Mouse (Mus musculus): ENCODE data around the gene Jakmip3. TPM values are rescaled to one million over a fixed set of nuclear protein-coding genes. Genes with fewer than 3 reads are reported as not detected.
A peak's percentile ranks its signal among the peaks of the same experiment; 100 is the strongest.

Gene Jakmip3
- total RNA-seq, 2 experiments from 2014 or later, result 42.1 to 42.6 TPM

DNA sequence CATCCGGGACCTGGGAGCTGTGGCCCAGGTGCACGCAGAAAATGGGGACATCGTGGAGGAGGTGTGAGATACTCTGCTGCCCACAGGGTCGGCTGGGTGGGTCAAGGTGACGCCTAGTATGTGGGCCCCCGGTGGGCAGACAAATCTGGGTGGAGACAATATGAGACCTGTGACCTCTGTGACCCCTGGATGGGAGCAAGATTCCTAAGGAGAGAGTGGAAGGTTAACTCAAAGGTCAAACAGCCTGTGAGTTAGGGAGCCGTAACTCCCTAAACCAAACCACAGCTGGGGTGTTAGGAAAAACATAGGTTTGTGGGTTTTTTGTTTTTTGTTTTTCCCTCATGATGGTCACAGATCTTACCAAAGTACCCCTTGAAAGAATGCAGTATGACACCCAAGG lies 153.3 kb downstream of the Jakmip3 start:
- intact Hi-C loops (cut with DNase I), result no loop called here
- DNase-seq, result no peak

DNA sequence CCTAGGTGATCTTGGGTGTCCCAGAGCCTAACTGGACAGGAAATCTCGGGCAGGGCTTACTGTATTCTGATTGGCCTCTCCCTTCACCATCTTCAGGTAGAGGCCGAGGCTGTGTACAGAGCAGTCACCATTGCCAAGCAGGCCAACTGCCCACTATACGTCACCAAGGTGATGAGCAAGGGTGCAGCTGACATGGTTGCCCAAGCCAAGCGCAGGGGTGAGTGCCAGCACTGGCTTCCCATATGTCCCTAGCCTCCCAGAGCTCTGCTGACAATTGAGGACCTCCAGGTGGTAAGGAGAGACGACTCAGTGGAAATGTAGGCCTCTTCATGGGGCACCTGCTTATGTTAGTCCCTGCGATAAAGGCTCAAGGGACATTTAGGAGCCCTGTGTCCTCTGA lies 154.2 kb downstream of the Jakmip3 start:
- DNase-seq, result peak; percentile 70
- intact Hi-C loops (cut with DNase I), result no loop called here

DNA sequence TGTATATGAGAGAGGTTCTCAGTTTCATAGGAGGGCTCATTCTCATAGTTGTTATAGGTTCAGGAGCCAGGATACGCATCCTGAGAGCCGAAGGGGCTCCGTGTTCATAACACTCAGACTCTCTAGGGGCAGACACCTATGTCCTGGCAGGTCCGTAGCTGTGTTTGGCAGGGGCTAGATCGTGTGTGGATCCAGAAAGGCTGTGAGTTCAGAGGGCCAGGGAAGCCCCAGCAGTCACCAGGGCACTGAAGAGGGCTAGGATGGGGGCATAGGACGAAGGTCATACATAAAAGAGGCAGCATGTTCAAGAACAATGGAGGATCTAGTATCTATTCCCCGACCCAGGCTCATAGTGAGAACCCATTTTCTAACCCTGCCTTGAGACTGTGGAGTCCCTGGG lies 154.8 kb downstream of the Jakmip3 start:
- no peak for DNase-seq
- intact Hi-C loops (cut with DNase I), result no loop called here

DNA sequence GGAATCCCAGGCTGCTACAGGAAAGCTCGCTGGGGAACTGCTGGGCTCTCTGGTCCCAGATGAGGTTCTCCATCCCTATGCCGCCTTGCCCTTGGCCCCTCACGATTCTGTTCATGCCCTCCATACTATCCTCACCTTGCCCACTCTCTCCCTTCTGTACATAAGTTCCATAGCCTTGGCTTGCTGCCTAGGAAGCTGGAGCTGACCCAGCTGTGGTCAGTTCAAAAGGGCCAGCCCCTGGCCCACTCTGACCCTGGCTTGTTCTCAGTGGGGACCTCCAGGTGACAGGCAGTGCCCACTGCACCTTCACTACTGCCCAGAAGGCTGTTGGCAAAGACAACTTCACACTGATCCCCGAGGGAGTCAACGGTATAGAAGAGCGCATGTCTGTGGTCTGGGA lies 155.9 kb downstream of the Jakmip3 start:
- intact Hi-C loops (cut with DNase I), result no loop called here
- DNase-seq, result no peak

DNA sequence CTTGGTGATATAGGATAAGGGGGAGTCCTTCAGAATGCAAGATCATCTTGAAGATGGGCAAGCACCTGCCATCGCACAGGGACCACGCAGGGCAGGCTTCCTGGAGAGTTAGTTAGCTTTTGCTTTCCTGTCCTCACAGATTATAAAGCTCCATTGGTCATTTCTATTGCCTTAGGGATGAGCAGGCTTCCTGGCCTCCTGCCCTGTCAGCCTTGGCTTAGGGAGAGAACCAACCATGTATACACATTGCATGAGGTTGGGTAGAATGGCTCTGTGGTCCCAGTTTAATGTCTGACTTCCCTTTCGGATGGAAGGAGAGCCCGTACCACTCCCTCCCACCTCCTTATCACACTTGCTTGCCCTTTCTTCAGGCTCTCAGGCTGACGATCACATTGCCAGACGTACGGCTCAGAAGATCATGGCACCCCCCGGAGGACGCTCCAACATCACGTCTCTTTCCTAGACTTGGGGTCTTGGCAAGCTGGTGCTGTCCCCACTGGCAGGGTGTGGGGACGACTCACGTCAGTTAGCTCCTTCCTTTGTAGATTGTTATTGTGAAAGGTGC lies 160.1 kb downstream of the Jakmip3 start:
- DNase-seq, result peak; percentile 56
- intact Hi-C loops (cut with DNase I), result no loop called here

DNA sequence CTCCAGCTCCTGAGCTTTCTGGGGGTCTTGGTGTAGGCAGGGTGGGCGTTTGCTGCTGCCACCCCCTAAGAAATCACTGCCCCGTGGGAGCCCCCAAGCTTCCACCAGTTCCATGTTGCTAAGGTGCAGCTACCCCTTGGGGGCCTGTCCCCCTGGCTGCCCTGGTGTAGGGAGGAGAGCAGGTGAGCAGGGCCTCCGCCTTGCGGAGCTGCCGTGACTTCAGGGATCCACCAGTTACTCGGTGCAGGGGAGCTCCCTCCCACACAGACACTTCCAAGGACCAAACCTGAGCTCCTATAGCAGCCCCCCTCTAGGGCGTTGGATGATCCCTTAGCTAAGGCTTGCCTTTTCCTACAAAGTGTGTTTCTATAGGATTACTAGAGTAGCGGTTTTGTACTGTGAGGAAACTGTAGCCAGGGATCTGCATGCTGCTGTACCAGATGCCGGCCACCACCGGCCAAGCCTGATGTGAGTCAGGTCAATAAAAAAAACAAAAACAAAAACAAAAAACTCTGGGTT lies 160.8 kb downstream of the Jakmip3 start:
- no peak for DNase-seq
- intact Hi-C loops (cut with DNase I), result no loop called here

DNA sequence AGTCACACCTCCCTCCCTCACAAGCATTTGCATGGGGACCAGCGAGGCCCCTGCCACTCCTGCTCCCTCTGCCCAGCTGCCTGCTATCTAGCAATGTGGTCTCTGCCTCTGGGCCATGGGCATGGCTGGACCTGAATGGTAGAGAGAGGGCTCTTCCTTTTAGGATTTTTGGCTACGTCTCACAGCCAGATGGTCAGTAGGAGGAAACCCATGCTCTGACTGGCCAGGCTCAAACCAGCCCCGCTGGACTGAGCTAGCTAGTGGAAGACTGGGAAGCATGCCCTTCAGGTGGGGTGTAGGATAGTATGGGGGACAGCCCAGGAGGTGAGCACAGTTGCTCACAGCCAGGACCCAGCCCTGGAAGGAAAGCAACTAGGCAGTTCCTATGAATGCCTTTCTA lies 161.3 kb downstream of the Jakmip3 start:
- DNase-seq, result peak; percentile 52
- intact Hi-C loops (cut with DNase I), result no loop called here

DNA sequence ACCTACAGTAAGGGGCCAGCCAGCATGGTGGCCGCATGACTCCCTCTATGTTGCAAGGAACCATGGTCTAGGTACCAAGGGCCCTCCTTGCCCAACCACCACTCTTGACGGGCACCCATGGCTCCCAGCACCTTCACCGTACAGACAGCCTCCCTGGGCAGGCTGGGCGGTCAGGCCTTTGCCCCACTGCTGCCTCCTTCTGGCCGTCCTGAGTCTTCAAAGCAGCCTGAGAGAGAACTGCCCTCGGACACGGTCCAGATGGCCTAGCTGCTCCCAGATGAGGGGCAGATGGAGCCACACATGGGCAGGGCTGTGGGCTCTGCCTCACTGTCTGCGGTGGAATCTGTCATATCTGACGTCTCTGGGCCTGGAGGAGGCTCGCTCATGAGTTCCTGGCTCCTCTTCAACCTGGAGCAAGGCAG lies 163.4 kb downstream of the Jakmip3 start:
- peak; percentile 75 for DNase-seq
- intact Hi-C loops (cut with DNase I), result no loop called here

DNA sequence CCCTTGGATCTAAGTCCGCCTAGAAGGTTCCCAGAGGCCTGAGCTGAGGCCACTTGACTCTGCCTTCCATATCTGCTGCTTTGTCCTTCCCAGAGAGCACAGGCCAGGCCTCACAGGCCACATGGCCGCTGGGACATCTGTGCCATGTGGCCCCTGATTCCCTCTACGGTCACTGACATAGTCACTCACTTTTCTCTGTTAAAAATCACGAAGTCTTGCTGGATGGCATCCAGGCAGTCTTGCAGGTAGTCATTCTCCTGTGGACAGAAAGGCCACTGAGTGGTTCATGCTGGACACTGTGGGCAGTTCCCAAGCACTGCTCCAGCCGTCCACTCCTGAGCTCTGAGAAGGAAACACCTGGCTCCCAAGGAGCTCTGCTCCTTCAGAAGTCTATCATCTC lies 164.5 kb downstream of the Jakmip3 start:
- DNase-seq, result no peak
- intact Hi-C loops (cut with DNase I), result no loop called here

DNA sequence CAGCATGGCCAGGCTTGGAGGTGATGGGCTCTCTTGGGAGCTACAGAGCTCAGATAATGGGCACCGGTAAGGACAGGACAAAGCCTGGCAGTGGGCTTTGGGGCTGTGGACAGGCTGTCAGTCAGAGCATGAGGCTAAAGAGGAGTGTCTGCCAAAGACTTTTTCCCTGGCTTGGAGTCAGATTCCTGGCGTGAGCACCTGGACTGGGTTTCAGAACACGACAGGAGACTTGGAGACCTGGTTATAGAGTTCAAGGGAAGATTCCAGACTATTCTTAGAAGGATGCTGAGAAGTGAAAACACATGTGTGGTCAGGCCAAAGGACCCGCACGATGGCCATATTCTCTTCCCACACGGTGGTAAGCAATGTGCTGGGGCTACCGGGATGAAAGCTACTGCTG lies 165.2 kb downstream of the Jakmip3 start:
- peak; percentile 64 for DNase-seq
- intact Hi-C loops (cut with DNase I), result no loop called here

DNA sequence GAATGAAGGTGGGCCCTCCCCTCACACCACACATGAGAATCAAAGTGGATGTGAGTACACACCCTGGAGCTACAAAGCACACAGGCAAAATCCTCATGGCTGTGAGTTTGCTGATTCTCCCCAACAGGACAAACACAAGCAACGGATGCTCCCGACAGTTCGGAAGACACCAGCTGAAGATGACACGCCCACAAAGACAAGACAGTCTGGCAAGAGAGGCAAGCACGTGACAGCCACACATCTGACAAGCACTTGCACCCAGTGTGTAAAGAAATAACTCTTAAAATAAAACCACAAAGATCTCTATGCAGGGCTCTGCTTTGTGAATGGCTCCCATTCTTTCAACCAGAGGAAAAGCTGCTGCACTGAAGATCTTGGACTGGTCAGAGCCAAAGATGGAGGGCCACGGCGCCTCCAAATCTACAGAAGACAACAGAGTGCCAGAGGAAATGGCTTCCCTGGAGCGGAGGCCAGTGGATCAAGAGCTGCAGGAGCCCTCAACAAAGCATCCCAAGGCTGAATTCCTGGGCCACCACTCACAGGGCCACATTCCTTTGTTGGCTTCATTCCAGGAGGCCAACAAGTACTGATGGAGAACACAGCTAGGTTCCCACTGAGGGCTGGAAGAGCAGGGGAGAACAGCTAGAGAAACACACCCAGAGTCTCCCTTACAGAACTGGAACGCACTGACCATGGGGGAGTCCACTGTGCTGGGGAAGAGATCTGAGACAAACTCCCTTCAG lies 167.5 kb downstream of the Jakmip3 start:
- intact Hi-C loops (cut with DNase I), result no loop called here
- DNase-seq, result no peak

DNA sequence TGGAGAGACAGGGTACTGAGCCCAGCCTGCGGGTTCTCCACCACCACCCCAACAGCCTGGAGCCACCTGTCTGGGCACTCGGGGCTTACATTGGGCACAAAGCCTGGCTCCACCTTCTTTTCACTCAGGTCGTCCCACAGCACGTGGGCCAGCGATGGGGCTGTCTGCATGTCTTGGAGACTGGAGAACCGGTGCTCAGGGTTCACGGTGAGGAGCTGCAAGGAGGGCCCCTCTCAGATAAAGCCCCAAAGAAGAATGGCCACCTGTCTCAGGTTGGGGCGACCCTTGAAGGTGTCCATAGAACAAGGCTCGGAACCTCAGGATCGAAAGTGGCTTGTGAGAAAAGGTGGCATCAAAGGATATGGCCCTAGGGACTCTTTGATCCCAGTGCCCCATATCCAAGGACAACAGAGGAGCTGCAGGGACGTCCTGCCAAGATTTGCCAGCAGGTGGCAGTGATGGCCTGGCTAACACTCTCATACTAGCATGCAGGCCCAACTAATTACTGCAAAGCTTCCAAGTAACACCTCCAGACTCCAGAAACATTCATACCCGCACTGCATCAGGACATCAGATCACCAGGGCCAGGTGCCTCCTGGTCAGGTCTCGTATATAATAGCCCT lies 178.7 kb downstream of the Jakmip3 start:
- DNase-seq, result peak; percentile 89
- intact Hi-C loops (cut with DNase I), result no loop called here

DNA sequence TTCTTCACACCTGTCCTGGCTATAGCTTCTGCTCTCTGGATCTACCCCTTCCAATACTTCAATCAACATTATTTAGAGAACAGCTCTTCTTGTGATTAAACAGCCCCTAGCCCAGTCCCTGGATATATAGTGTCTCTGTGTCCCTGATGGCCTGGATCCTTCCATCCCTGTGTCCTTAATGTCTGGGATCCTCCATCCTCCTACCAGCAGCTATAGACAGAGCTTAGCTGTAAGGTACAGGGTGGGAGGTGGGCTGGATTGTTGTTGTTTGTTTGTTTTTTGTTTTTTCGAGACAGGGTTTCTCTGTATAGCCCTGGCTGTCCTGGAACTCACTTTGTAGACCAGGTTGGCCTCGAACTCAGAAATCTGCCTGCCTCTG lies 179.2 kb downstream of the Jakmip3 start:
- DNase-seq, result no peak
- intact Hi-C loops (cut with DNase I), result loop anchor here (5.0 kb wide), 1 partner anchor 83 kb away; no protein-coding TSS in a partner anchor

DNA sequence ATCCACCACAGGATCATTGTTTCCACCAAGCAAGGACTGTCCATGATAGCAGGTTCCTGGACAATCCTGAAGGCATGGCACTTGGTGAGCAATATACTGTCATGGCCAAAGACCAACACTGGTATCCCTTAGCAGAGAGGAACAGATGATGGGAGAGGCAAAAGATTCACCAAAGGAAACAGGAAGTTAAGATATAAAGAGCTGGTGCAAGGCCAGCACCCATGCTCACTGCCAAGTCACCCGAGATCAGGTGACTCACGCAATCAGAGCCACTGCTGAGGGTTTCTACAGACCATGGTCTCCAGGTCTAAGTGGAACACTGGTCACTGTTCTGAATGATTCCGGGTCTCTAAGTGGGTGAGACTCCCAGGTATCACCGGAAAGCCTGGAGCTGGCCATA lies 185.4 kb downstream of the Jakmip3 start:
- no peak for DNase-seq
- intact Hi-C loops (cut with DNase I), result loop anchor here (5.0 kb wide), 1 partner anchor 171 kb away; no protein-coding TSS in a partner anchor

DNA sequence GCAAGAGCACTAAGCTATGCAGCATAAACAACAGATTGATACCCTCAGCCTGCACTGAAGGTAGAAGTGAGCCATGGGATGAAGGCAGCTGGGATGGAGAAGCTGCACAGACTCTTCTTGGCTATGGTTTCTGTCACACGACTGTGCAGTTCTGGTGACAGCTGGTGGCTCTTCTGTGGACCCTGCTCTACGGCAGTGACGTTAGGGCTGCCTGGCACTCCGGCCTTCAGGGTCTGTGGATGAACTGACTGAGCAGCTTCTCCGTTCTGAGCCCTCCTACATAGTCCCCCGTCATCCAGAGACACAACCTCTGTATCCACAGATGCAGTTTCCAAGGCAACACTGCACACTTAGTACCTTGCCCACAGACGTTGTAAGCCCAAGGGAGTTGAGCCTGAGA lies 186.0 kb downstream of the Jakmip3 start:
- intact Hi-C loops (cut with DNase I), result loop anchor here (5.0 kb wide), 1 partner anchor 171 kb away; no protein-coding TSS in a partner anchor
- DNase-seq, result peak; percentile 52

DNA sequence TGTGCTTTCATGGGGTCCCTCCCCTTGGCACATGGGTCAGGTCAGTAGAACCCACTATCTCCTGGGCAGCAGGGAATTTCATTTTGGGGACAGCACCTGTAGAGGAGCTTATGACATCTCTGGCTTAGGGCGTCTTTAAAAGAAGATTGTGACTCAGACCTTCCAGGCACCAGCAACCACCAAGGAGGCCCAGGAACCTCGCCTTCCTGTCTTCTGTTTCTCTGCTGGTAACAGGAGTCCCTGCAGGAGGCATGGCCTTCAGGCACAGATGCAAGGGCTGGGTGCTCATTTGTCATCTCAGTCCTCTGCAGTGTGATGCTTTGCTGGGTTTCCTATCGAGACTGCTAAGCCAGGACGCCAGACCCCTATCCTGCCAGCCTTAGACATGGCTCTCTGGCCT lies 188.5 kb downstream of the Jakmip3 start:
- intact Hi-C loops (cut with DNase I), result loop anchor here (5.0 kb wide), 1 partner anchor 168 kb away; no protein-coding TSS in a partner anchor
- no peak for DNase-seq

DNA sequence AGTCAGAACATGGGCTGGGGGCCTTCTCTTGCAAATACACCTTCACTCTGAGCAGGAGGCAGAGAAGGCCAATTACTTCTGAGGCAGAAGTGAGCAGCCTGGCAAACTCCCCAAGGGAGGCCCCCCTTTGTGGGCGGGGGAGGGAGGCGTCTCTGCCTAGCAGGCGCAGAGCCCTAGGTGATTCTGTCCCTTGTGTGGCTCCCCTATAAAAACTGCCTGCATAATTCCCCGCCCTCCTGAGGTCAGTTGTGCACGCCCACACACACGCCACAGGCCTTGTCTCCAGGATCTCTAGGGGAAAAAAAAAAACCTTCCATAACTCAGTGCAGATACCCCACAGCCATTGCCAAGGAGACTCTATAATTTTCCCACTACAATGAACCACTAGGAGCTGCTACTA lies 189.8 kb downstream of the Jakmip3 start:
- intact Hi-C loops (cut with DNase I), result no loop called here

DNA sequence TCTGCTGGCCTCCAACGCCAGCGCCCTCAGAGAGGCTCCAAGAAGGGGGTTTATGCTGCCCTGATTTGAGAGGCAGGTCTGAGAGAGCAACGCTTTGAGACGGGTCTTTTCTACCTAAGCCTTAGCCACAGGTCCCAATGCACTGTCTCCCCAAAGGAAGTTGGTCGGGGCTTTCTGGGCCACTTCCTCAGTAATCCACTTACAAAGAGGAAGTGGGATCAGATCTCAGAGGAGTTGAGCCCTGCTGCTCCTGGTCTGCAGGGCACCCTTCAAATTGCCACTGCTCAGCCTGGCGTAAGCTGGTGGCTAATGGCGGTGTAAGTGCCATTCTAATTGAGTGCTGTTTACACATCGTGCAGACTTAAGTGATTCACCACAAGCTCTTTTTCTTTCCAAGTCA lies 191.0 kb downstream of the Jakmip3 start:
- no peak for DNase-seq
- intact Hi-C loops (cut with DNase I), result no loop called here

More for the DNA sequence above, 189.8 kb downstream of the Jakmip3 start:
- DNase-seq, result no peak

DNA sequence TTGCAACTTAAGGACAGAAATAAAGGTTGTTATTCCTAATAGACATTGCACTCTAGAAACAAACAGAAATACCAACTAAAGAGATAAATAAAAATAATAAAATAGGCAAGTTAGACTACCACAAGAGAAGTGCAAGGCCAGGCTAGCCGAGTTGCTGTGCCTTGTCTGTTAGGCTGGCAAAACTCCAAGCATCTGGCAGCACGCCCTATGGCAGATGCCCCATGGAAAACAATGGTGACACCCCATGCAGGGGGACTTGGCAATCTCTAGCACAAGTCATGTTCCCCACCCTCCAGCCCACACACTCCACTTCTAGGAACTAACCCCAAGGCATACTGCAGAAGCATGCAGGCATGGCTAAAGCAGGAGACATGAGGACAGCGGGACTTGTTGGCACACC lies 192.9 kb downstream of the Jakmip3 start:
- peak; percentile 95 for DNase-seq
- intact Hi-C loops (cut with DNase I), result no loop called here

Measured in left cerebral cortex, postnatal 4 days (tissue).